Mouse (Mus musculus) E14TG2a.4 (cell line): ENCODE data around the gene AU022252.

Experiments used
- CTCF ChIP-seq: conservative IDR thresholded peaks from 2 replicates; pipeline ENCODE4 v1.5.1; 2014; ENCODE audit warnings: low read length
- NANOG ChIP-seq: IDR thresholded peaks from 2 replicates; pipeline ENCODE4 v1.6.1; 2014; ENCODE audit warnings: borderline replicate concordance, low read length, mixed read lengths

DNA sequence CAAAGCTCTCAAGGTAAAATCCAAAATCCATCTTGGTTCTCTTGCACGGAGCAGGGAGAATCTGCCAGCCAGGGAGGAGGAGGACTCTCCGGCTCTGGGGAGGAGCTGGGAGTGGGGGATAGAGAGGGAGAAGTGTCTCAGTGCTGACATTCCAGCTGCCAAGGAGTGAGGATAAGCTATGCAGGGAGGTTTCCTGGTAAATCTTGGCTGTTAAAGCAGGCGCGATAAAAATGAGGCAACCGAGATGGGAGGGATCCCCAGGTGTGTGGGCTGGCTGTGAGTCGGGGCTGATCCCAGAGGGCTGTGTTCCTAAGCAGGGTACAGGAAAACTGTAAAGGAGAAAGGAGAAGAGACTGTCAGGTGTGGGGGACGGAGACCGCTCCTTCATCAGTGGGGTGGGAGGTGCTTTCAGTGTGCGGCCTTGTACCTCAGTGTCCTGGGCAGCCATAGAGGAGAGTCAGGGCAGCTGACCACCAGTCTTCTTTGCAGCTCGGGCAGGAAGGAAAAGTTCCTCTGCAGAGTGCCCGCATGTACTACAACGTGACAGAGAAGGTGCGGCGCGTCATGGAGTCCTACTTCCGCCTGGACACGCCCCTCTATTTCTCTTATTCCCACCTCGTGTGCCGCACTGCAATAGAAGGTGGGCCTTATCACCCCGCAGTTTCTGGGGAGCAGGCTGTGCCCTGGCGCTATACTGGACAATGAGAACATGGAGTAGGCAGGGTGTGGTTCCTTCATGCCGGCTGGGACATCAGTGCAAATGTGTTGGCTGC is 12.1 kb upstream of the AU022252 start:
- TF ChIP-seq CTCF (no peak), NANOG (no peak)
